Mouse (Mus musculus) layer of hippocampus, adult 8-10 months (tissue): ENCODE measurements around the gene Bet1. TPM values are rescaled to one million over a fixed set of nuclear protein-coding genes. Genes with fewer than 3 reads are reported as not detected.

ENCODE experiments used
- DNase-seq, 2 experiments: peaks; one replicate each; pipeline ENCODE4 v3.0.0; 2022; ENCODE audit warnings: low spot score in 2 of 2
- total RNA-seq, 4 experiments: library from RNA; stranded (reverse); gene quantifications; 2 replicates each; pipeline ENCODE4 v1.2.4; 2022

Gene Bet1
- total RNA-seq: 10 to 100 TPM; 19.2 to 29.7 (median 27.1) TPM

GRCm38 (mm10) chr6:4086663-4087454 lies at the start of gene Bet1:
Gene Bet1 (minus strand): TSS chr6:4086972.
- peak; percentile 87 to 90 for DNase-seq

GRCm38 (mm10) chr6:4132239-4132638 lies 45.5 kb upstream of the Bet1 start:
- no peak for DNase-seq

DNA sequence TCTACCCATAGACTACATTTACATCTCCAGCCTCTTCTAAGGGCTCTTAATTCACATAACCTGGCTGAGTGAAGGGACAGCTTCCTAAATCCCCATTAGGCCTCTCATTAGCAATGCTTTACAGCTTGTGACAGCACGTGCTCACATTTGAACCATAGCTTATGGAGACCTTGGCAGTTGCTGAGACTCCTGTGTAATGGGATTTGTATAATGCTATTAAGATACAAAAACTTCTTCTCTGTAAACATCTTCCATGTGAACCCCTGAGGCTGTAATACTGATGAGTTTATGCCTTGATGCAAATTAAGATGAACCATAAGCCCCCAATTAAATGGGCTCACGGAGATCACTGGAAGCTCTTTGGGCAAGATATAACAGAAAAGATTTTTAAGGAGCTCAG lies 44.4 kb upstream of the Bet1 start:
- no peak for DNase-seq

DNA sequence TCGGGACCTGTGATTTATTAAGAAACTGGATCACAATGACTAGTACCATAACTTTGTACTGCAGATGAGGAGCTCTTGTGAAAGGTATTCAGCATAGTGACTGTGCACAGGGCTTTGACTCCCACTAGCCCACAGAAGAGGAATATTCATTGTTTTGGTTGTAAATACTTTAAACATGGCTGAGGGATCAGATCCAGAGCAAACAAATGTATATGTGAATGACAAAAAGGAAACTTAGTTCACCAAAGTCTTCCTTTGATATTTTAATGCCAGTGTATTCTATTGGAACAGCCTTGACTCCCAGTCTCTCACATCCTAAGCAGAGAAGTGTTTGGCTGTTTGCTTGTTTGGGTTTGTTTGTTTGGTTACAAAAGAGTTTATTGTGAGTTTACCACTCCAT lies 31.8 kb upstream of the Bet1 start:
- no peak for DNase-seq

GRCm38 (mm10) chr6:4090423-4090822 lies 3.7 kb upstream of the Bet1 start:
- no peak for DNase-seq

DNA sequence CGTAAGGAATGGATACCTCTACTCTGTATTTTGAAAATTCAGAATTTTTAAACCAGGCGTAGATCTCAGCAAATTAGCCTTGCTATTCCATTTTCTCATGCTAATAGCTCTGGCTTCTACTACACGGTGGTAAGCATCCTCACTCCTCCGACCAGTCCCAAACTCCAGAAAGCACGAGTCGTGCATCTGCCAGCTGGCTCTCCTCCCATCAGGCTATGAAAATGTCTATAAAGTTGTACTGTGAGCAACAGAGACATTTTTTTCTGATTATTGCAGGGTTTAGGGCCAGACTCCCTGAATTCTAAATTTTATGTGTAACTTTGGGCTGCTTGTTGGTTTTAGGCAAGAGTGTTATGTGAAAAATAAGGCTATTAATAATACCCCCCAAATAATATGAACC lies 14.5 kb downstream of the Bet1 start:
- DNase-seq: no peak

GRCm38 (mm10) chr6:4069714-4070113 lies 17.1 kb downstream of the Bet1 start:
- no peak for DNase-seq

- DNase-seq: no peak
These were observed 32.4 kb downstream of the Bet1 start for GRCm38 (mm10) chr6:4054387-4054786.

DNA sequence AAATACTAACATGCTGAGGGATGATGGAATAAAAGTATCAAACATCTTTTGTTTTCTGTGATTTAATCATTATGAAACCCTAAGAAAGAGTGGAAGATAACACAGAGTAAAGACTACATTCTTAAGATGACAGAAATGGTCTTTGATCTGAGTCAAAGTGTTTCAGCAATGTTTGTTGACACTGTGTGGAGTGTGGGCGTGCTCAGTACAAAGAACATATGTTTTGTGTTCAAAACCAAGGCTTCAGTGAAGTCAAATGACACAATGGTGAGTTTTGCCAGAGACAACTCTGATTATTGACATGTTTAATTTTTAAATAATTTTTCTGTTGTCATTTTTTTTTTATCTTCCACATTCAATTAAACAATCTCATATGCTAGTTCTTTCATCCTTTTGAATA lies 33.9 kb downstream of the Bet1 start:
- DNase-seq: no peak

GRCm38 (mm10) chr6:4047200-4047599 lies 39.6 kb downstream of the Bet1 start:
- DNase-seq: no peak

DNA sequence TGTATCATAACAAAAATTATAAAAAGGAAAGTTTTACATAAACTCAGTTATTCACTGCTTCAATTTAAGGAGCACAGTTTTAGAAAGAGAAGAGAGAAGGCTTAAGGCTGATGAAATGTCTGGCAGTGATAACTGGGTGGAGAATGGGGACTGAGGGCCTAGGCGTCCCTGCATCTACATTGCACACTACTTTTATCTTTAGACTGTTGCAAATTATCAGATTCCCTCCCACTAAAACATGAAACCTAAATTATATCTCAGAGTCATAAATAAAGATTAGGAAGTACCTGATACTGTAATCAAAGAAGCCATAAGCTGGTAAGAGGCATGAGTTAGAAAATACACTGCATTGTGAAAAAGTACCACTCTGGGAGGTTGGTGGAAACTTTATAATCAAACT lies 45.0 kb downstream of the Bet1 start:
- no peak for DNase-seq

GRCm38 (mm10) chr6:4030956-4031355 lies 55.8 kb downstream of the Bet1 start:
- DNase-seq: no peak

Other genes starting within 250 kb of the Bet1 start
- not detected for gene Tfpi2, start 98.1 kb downstream of the Bet1 start, total RNA-seq
- gene Gngt1, start 93.2 kb downstream of the Bet1 start, total RNA-seq: not detected
- 10 to 100 TPM; 10.6 to 16.3 (median 13.7) TPM for gene Gng11, start 83.1 kb downstream of the Bet1 start, total RNA-seq